Mouse (Mus musculus) C2C12 (cell line): ENCODE measurements at regions not wholly inside any gene's neighbourhood (a gene's known extent, or its start where the extent isn't known, plus 50 kb on each side); places are given as distances from the start of the nearest gene placed in this dataset.

Experiments used
- H3K27me3 ChIP-seq: one replicate; pipeline ENCODE4 v1.6.1; 2011; ENCODE audit not compliant: control insufficient read depth, insufficient read depth, insufficient read length
- H3K36me3 ChIP-seq: one replicate; pipeline ENCODE4 v1.6.1; 2011; ENCODE audit not compliant: control insufficient read depth, insufficient read depth
- H3K4me3 ChIP-seq: one replicate; pipeline ENCODE4 v1.5.1; 2011; ENCODE audit warnings: mild to moderate bottlenecking, control low read depth; ENCODE audit not compliant: poor library complexity, insufficient read depth, severe bottlenecking
- H3K79me2 ChIP-seq: one replicate; pipeline ENCODE4 v1.6.1; 2011; ENCODE audit not compliant: control insufficient read depth, insufficient read depth
- H3K79me3 ChIP-seq: one replicate; pipeline ENCODE4 v1.6.1; 2011; ENCODE audit warnings: low read depth, control low read depth
- H3ac ChIP-seq: one replicate; pipeline ENCODE3; 2011; ENCODE audit warnings: low read depth; ENCODE audit not compliant: control insufficient read depth, insufficient read length
- CEBPB ChIP-seq: IDR thresholded peaks from one replicate; pipeline ENCODE4 v1.6.1; 2011; ENCODE audit warnings: low read depth, mild to moderate bottlenecking, control low read depth, moderate library complexity
- CTCF ChIP-seq: IDR thresholded peaks from one replicate; pipeline ENCODE4 v1.5.1; 2011; ENCODE audit not compliant: control insufficient read depth, insufficient read depth, insufficient read length
- FOSL1 ChIP-seq: IDR thresholded peaks from one replicate; pipeline ENCODE4 v1.8.0; 2011; ENCODE audit warnings: mild to moderate bottlenecking, low read length; ENCODE audit not compliant: poor library complexity, insufficient read depth, severe bottlenecking
- MAX ChIP-seq: IDR thresholded peaks from one replicate; pipeline ENCODE4 v1.6.1; 2011; ENCODE audit warnings: mild to moderate bottlenecking, control low read depth
- MYOD1 ChIP-seq: IDR thresholded peaks from one replicate; pipeline ENCODE4 v1.6.1; 2011; ENCODE audit warnings: low read depth; ENCODE audit not compliant: control insufficient read depth, insufficient read length
- MYOG ChIP-seq: IDR thresholded peaks from one replicate; pipeline ENCODE4 v1.6.1; 2011; ENCODE audit not compliant: control insufficient read depth, insufficient read length; ENCODE audit errors: extremely low read depth
- USF1 ChIP-seq: IDR thresholded peaks from one replicate; pipeline ENCODE4 v1.6.1; 2011; ENCODE audit warnings: low read depth, mild to moderate bottlenecking, control low read depth, moderate library complexity

GRCm38 (mm10) chr12:15320697-15321449 lies 495.8 kb downstream of the Trib2 start:
- Histone ChIP-seq H3K79me3 (no peaks in the 10 kb centered on the region), H3K36me3 (no peaks in the 10 kb centered on the region), H3K4me3 (no peak overlapping the region), H3K79me2 (no peaks in the 10 kb centered on the region), H3ac (no peak overlapping the region), H3K27me3 (no peaks in the 10 kb centered on the region)
- TF ChIP-seq MYOG (no peak), MAX (no peak), CEBPB (no peak), FOSL1 (no peak), CTCF (no peak), MYOD1 (no peak), USF1 (no peak)

DNA sequence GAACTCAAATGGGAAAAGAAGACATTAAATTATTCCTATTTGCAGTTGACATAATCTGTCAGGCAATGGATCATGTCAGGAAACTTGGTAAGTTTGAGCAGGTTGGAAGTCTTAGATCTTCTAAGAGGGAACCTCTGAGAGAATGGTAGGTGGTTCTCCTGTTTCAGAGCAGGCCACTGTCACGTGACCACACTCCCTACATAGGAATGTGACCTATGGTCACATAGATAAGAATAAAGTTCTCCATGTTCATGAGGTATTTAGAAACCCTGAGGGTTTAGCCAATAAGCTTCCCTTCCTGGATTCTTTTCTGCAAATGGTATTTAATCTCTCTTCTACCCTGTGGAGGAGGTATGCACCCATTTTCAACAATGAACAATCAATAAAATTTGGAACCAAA lies 497.1 kb downstream of the Trib2 start:
- Histone ChIP-seq H3K79me2 (no peaks in the 10 kb centered on the region), H3ac (no peak overlapping the region)
- TF ChIP-seq USF1 (peak; percentile 57), MYOD1 (no peak)

GRCm38 (mm10) chr12:15294898-15295297 lies 521.8 kb downstream of the Trib2 start:
- TF ChIP-seq MYOG, result no peak
- Histone ChIP-seq H3ac (no peak overlapping the region), H3K4me3 (no peak overlapping the region), H3K79me2 (no peaks in the 10 kb centered on the region), H3K79me3 (no peaks in the 10 kb centered on the region), H3K27me3 (no peaks in the 10 kb centered on the region), H3K36me3 (no peaks in the 10 kb centered on the region)

More for the DNA sequence above, 497.1 kb downstream of the Trib2 start:
- no peaks in the 10 kb centered on the region for H3K79me3 ChIP-seq
- no peaks in the 10 kb centered on the region for H3K36me3 ChIP-seq
- no peaks in the 10 kb centered on the region for H3K27me3 ChIP-seq
- H3K4me3 ChIP-seq, result no peak overlapping the region

DNA sequence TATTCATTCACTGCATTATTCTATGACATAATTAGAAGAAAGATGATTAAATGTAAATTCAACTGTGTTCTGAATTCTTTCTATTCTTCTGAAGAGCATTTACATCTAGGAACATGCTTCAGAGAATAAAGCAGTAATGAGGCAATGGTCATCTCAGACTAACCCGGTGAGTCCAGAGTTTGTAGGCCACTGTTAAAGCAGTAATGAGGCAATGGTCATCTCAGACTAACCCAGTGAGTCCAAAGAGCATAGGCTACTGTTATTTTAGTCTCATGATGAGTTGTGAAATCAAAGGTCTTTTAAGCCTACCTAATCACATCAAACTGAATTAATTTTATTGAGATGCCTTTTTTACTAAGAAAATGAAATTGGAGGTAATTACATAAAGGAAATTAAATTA lies 554.6 kb downstream of the Trib2 start:
- H3K27me3 ChIP-seq, result no peaks in the 10 kb centered on the region
- H3K4me3 ChIP-seq, result no peak overlapping the region
- no peaks in the 10 kb centered on the region for H3K79me2 ChIP-seq
- no peak overlapping the region for H3ac ChIP-seq
- no peak for TF ChIP-seq MAX
- no peak for TF ChIP-seq CTCF
- no peak for TF ChIP-seq MYOG
- TF ChIP-seq FOSL1, result no peak
- no peak for TF ChIP-seq MYOD1
- no peak for TF ChIP-seq CEBPB
- TF ChIP-seq USF1, result no peak
- H3K36me3 ChIP-seq, result no peaks in the 10 kb centered on the region
- H3K79me3 ChIP-seq, result no peaks in the 10 kb centered on the region

GRCm38 (mm10) chr12:15261604-15262003 lies 555.1 kb downstream of the Trib2 start:
- H3K36me3 ChIP-seq, result no peaks in the 10 kb centered on the region
- no peak overlapping the region for H3K4me3 ChIP-seq
- TF ChIP-seq CTCF, result no peak
- TF ChIP-seq MYOD1, result no peak
- no peak for TF ChIP-seq CEBPB
- TF ChIP-seq USF1, result no peak
- H3K27me3 ChIP-seq, result no peaks in the 10 kb centered on the region
- no peaks in the 10 kb centered on the region for H3K79me2 ChIP-seq
- no peaks in the 10 kb centered on the region for H3K79me3 ChIP-seq
- H3ac ChIP-seq, result no peak overlapping the region

GRCm38 (mm10) chr12:15260907-15261415 lies 555.8 kb downstream of the Trib2 start:
- H3K4me3 ChIP-seq, result no peak overlapping the region
- no peaks in the 10 kb centered on the region for H3K79me3 ChIP-seq
- no peak overlapping the region for H3ac ChIP-seq
- no peaks in the 10 kb centered on the region for H3K27me3 ChIP-seq
- TF ChIP-seq MYOG (no peak), CTCF (no peak), CEBPB (no peak), MYOD1 (no peak), MAX (no peak), FOSL1 (no peak)
- H3K79me2 ChIP-seq, result no peaks in the 10 kb centered on the region
- H3K36me3 ChIP-seq, result no peaks in the 10 kb centered on the region
